ENCODE assay signal across 9 mouse cellular contexts in genomic region chr8:12127106-12127800, GRCm38 (mm10).
DNase-seq lines count a peak whose midpoint lies in the region.
"Had no signal": no experiment of that assay in that cellular context is flagged by ENCODE, and none has a peak within 500 bp of the region (broad histone marks: within the 10 kb centered on the region; RNA-seq: fewer than 3 reads in every experiment).

No protein-coding gene starts in this region.

- H3K4me3 ChIP-seq in hindbrain, embryonic 10.5 days, result no peak overlapping the region
- H3K4me3 ChIP-seq in midbrain, embryonic 10.5 days, result no peak overlapping the region
- H3K4me3 ChIP-seq: intestine, embryonic 15.5 days had no signal

- H3K9me3 ChIP-seq in hindbrain, embryonic 10.5 days, result peaks cover 6% of the 10 kb centered on the region; the same call in 1 of the 2 replicates
- H3K9me3 ChIP-seq in midbrain, embryonic 10.5 days (replicated peaks), result 0 out of 2 replicates have a peak, but pooled peaks cover 8% of the 10 kb centered on the region
- H3K9me3 ChIP-seq: G1E; intestine, embryonic 15.5 days had no signal

- 19% methylated on average over 14 of the region's 14 CpGs for WGBS in hindbrain, embryonic 10.5 days
- WGBS in midbrain, embryonic 10.5 days, result 17% methylated on average over 14 of the region's 14 CpGs

- DNase-seq in right cerebral cortex, postnatal 14 days, result peak; percentile 24
- no peak for DNase-seq in right cerebral cortex, adult 18-20 months
- peak; percentile 20 for DNase-seq in hindbrain, embryonic 10.5 days (ENCODE audit: low spot score)
- no peak for DNase-seq in midbrain, embryonic 10.5 days (ENCODE audit: low spot score)
- DNase-seq in thymus, postnatal 4 days, result no peak
- DNase-seq in adrenal gland, adult (ENCODE audit: inconsistent age in 2 of 2, low spot score in 1 of 2), result no peak
- DNase-seq in kidney, adult 11 months, result no peak

- H3K4me1 ChIP-seq in hindbrain, embryonic 10.5 days (replicated peaks), result peaks cover 30% of the 10 kb centered on the region
- peaks cover 30% of the 10 kb centered on the region for H3K4me1 ChIP-seq in midbrain, embryonic 10.5 days
- H3K4me1 ChIP-seq: intestine, embryonic 15.5 days had no signal

- no peaks in the 10 kb centered on the region for H3K36me3 ChIP-seq in hindbrain, embryonic 10.5 days
- H3K36me3 ChIP-seq in midbrain, embryonic 10.5 days, result no peaks in the 10 kb centered on the region
- H3K36me3 ChIP-seq: G1E; intestine, embryonic 15.5 days had no signal

- peak overlapping the region; percentile 79 for H3K27ac ChIP-seq in hindbrain, embryonic 10.5 days
- peak overlapping the region; percentile 72 for H3K27ac ChIP-seq in midbrain, embryonic 10.5 days (replicated peaks)
- H3K27ac ChIP-seq: intestine, embryonic 15.5 days had no signal

- H3K27me3 ChIP-seq in hindbrain, embryonic 10.5 days (ENCODE audit: insufficient read depth, poor library complexity, severe bottlenecking), result peaks cover 46% of the 10 kb centered on the region
- H3K27me3 ChIP-seq in midbrain, embryonic 10.5 days (ENCODE audit: low read depth, poor library complexity, severe bottlenecking), result peaks cover 47% of the 10 kb centered on the region

Comparison
In these comparisons a context has a peak if more than half of its experiments do, and no peak if none do; other contexts are left out.
1. DNase-seq: peak in right cerebral cortex, postnatal 14 days (single experiment) and hindbrain, embryonic 10.5 days (single experiment); none in right cerebral cortex, adult 18-20 months (single experiment), midbrain, embryonic 10.5 days (single experiment), thymus, postnatal 4 days (single experiment), adrenal gland, adult (0 of 2) and kidney, adult 11 months (single experiment).